Mouse (Mus musculus): ENCODE measurements around the gene Tmco1. TPM values are rescaled to one million over a fixed set of nuclear protein-coding genes. Genes with fewer than 3 reads are reported as not detected.
A peak's percentile ranks its signal among the peaks of the same experiment; 100 is the strongest.

The Tmco1 gene
- polyA plus RNA-seq, 1 experiment from 2014 or later, result 63.5 TPM

DNA sequence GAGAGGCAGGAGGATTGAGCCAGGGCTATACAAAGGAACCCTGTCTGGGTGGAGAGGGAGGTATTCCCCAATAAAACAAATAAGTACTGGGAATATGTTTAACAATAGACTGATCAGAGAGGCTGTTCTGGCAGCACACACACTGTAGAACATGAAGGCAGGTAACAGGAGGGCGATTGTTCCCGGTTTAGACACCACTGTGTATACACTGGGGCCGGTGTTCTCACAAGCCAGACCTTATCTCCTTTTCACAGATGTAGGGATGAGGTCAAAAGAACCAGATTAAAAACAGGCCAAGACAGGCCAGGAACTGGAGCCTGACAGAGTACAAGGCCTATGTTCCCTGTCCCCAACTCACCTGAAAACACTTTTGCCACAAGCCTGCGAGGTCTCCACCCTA, 36.9 kb upstream of the Tmco1 start:
- Histone ChIP-seq H3K27me3 (no peaks in the 10 kb centered on the region), H3K4me3 (replicated peaks) (no peak overlapping the region), H3K4me1 (replicated peaks) (peaks cover 53% of the 10 kb centered on the region), H3K9me3 (no peaks in the 10 kb centered on the region), H3K9ac (replicated peaks) (no peak overlapping the region), H3K4me2 (peak overlapping the region; percentile 40; the same call in 1 of the 2 replicates), H3K36me3 (0 out of 2 replicates have a peak, but pooled peaks cover 5% of the 10 kb centered on the region), H3K27ac (no peak overlapping the region)
- WGBS, result 47% methylated on average over 4 of the region's 4 CpGs
- ATAC-seq (ENCODE audit: insufficient number of reproducible peaks, insufficient read depth, low FRiP score, low TSS enrichment, low read depth), result peak; percentile 13; the same call in 1 of the 2 replicates

DNA sequence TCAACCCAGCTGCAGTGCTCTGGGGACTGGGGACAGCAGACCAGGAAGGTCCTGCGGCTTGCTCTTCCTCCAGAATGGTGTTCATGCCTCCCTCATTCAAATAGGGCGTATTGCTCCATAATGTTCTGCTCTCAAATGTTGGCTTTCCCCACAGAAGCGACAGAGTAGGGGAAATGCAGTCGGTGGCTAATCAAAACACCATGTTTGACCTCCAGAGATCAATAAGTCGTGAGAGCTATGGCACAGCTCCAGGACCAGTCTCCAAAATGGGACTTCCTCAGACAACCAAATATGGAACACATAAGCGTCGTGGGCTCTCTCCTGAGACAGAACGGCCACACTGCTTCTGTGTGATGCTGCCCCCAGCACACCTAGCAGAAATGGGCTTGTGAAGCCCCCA, 36.3 kb upstream of the Tmco1 start:
- H3K27me3 ChIP-seq, result no peaks in the 10 kb centered on the region
- H3K4me2 ChIP-seq, result no peak overlapping the region
- no peak for ATAC-seq (ENCODE audit: insufficient number of reproducible peaks, insufficient read depth, low FRiP score, low TSS enrichment, low read depth)
- no peak overlapping the region for H3K4me3 ChIP-seq (replicated peaks)
- 0 out of 2 replicates have a peak, but pooled peaks cover 5% of the 10 kb centered on the region for H3K36me3 ChIP-seq
- H3K4me1 ChIP-seq (replicated peaks), result peaks cover 53% of the 10 kb centered on the region
- no peak overlapping the region for H3K9ac ChIP-seq (replicated peaks)
- WGBS, result 29% methylated on average over 8 of the region's 8 CpGs
- H3K9me3 ChIP-seq, result no peaks in the 10 kb centered on the region
- no peak overlapping the region for H3K27ac ChIP-seq

DNA sequence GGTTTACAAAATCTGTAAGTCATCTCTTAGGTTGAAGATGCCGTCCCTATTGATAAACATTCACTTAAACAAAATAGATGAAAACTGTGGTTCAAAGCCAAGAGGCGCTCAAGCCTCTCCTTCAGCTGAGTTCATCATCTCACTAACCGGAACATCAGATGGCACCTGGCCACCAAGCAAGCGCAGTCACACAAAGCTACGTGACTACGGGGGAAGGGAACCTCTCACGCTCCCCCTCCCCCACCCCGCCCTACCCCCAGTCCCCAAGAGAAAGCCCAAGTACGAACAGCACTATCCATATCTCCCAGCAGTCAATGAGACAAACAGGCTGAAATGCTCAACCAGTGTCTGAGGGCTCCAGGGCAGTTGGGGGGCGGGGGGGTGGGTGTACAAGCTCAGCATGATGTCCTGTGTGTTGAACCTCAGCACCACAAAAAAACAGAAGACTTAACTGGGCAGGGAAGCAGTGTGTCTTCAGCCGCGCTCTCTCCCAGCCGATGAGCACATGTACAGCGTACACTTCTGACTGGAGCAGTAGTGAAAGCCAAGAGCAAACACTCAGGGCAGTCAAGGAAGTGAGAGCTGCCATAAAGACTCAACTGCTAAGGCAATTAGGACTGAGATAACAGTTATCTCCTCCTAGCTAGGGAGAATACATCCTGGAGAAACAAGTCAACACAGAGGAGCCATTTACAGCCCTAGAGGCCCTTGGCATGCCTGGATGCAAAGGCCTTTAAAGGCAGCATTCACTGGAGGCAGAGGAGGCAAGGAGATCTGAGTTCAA, 34.6 kb upstream of the Tmco1 start:
- H3K27ac ChIP-seq, result no peak overlapping the region
- no peaks in the 10 kb centered on the region for H3K9me3 ChIP-seq
- no peaks in the 10 kb centered on the region for H3K36me3 ChIP-seq
- H3K4me2 ChIP-seq, result no peak overlapping the region
- no peak overlapping the region for H3K9ac ChIP-seq (replicated peaks)
- WGBS, result 71% methylated on average over 14 of the region's 14 CpGs
- peaks cover 55% of the 10 kb centered on the region for H3K4me1 ChIP-seq (replicated peaks)
- H3K4me3 ChIP-seq (replicated peaks), result no peak overlapping the region
- ATAC-seq (ENCODE audit: insufficient number of reproducible peaks, insufficient read depth, low FRiP score, low TSS enrichment, low read depth), result no peak
- no peaks in the 10 kb centered on the region for H3K27me3 ChIP-seq

DNA sequence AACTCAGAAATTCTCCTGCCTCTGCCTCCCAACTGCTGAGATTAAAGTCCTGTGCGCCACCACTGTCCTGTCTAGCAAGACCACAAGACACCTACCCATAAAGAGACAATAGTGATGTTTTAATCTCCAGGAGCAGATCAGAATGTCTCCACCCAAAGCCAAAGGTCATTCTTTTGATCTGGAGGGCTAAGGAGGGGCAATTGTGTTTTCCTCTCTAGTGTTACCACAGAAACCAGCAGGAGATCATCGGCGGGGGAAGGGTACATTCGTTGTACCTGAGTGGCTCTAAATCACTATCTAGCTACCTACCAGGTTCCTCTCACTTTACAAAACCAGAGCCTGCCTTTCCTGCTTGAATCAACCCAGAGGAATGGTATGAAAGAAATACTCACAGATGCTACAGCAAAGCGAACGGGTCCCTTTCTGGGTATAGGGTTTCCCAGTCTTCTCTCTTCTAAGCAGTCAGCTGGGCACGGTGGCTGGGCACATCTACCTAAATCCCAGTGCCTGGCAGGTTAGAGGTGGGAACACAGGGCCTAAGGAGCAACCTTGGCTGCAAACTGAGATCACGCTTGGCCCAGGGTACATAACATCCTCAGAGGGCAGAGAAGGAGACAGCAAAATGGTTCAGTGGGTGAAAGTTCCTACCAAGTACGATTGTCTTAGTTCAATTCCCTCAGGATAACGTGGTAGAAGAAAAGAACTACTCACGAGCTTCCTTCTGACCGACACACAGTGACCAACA, 33.4 kb upstream of the Tmco1 start:
- H3K4me1 ChIP-seq (replicated peaks), result peaks cover 47% of the 10 kb centered on the region
- 79% methylated on average over 12 of the region's 12 CpGs for WGBS
- no peaks in the 10 kb centered on the region for H3K9me3 ChIP-seq
- H3K36me3 ChIP-seq, result peaks cover 6% of the 10 kb centered on the region; the same call in 1 of the 2 replicates
- H3K4me2 ChIP-seq, result no peak overlapping the region
- H3K9ac ChIP-seq (replicated peaks), result no peak overlapping the region
- no peaks in the 10 kb centered on the region for H3K27me3 ChIP-seq
- H3K27ac ChIP-seq, result no peak overlapping the region
- ATAC-seq (ENCODE audit: insufficient number of reproducible peaks, insufficient read depth, low FRiP score, low TSS enrichment, low read depth), result no peak
- H3K4me3 ChIP-seq (replicated peaks), result no peak overlapping the region

DNA sequence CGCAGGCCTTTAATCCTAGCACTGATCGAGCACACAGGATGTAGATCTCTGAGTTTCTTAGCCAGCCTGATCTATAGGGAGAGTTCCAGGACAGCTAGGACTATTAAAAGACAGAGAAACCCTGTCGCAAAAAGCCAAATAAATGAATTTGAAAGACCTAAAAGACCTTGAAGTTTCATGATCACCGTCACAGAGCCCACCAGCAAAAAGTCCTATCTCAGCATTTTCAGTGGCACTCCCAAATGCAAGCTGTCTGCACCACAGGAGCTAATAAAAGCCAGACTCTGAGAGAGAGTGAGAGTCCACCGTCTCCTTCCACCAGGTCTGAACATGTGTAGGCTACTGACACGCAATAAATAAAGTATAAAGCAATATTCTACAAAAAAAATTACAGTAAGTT, 29.8 kb upstream of the Tmco1 start:
- Histone ChIP-seq H3K36me3 (peaks cover 14% of the 10 kb centered on the region; the same call in 1 of the 2 replicates), H3K27ac (no peak overlapping the region), H3K27me3 (no peaks in the 10 kb centered on the region), H3K9ac (replicated peaks) (no peak overlapping the region), H3K4me3 (replicated peaks) (no peak overlapping the region), H3K9me3 (no peaks in the 10 kb centered on the region), H3K4me1 (replicated peaks) (peaks cover 31% of the 10 kb centered on the region), H3K4me2 (no peak overlapping the region)
- no peak for ATAC-seq (ENCODE audit: insufficient number of reproducible peaks, insufficient read depth, low FRiP score, low TSS enrichment, low read depth)
- 54% methylated on average over 6 of the region's 6 CpGs for WGBS

DNA sequence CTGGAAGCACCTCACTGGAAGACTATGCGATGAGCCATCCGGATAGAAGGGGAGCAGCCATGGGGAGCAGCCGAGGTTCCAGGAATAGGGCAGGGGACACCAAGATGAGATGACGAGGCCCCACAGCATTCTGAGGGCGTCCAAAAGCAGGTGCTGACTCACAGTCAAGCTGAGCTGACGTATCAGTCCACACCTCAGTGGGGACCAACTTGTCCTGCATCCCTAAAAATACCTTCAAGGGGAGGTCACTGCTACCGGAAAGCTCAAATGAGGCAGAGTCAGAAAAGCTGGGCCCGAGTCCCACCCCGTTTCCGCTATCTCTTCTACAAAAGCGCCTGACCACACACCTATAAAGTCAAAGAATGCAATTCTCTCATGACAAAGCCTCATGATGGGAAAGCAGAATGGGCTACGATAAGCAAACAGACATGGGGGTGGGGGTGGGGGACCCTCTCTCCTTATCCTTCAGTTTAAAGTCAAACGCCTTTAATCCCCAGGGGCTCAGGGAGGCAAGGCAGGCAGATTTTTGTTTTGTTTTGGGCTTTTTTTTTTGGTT, 28.9 kb upstream of the Tmco1 start:
- Histone ChIP-seq H3K4me2 (no peak overlapping the region), H3K4me3 (replicated peaks) (no peak overlapping the region), H3K36me3 (peaks cover 14% of the 10 kb centered on the region; the same call in 1 of the 2 replicates), H3K9ac (replicated peaks) (no peak overlapping the region), H3K27ac (no peak overlapping the region), H3K9me3 (no peaks in the 10 kb centered on the region), H3K27me3 (no peaks in the 10 kb centered on the region), H3K4me1 (replicated peaks) (peaks cover 23% of the 10 kb centered on the region)
- 81% methylated on average over 13 of the region's 13 CpGs for WGBS
- no peak for ATAC-seq (ENCODE audit: insufficient number of reproducible peaks, insufficient read depth, low FRiP score, low TSS enrichment, low read depth)

DNA sequence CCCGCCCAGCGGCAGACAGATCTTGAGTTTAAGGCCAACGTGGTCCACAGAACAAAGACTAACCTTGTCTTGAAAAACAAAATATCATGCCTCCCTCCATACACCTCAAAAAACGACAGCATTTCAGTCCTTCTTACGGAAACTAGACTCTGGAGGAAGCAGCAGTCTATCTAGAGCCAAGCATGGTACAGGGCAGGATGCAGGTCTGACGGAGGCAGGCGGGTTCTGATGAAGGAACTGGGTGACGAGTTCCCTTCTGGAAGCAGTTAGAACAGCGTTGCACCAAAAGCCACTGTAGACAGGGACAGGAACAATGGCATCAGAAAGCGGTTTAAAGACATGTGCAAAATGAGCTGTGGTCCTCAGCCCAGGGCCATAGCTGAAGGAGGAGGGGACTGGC, 28.1 kb upstream of the Tmco1 start:
- no peak overlapping the region for H3K9ac ChIP-seq (replicated peaks)
- peaks cover 22% of the 10 kb centered on the region for H3K4me1 ChIP-seq (replicated peaks)
- 90% methylated on average over 10 of the region's 10 CpGs for WGBS
- H3K9me3 ChIP-seq, result no peaks in the 10 kb centered on the region
- peaks cover 14% of the 10 kb centered on the region; the same call in 1 of the 2 replicates for H3K36me3 ChIP-seq
- no peak overlapping the region for H3K4me3 ChIP-seq (replicated peaks)
- H3K27me3 ChIP-seq, result no peaks in the 10 kb centered on the region
- no peak overlapping the region for H3K4me2 ChIP-seq
- H3K27ac ChIP-seq, result no peak overlapping the region
- no peak for ATAC-seq (ENCODE audit: insufficient number of reproducible peaks, insufficient read depth, low FRiP score, low TSS enrichment, low read depth)

DNA sequence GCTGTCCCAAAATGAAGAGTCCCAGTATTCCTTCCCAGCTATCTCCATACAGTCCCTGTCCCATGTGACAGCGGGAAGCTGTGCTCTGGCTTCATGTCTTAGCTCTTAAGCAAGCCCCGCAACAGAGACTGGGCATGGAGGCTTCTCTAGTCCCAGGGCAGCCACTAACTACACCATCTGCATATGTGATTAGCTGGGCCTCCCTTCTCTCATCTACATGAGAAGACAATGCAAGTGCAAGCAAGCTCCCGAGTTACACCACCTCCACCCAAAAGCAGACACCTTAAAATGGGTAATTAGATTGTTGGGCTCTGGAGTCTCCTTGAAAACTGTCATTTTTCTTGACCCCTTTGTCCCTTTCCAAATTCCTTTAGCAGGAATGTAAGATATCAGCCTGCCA, 26.1 kb upstream of the Tmco1 start:
- Histone ChIP-seq H3K4me1 (replicated peaks) (peaks cover 27% of the 10 kb centered on the region), H3K9ac (replicated peaks) (no peak overlapping the region), H3K27me3 (no peaks in the 10 kb centered on the region), H3K4me3 (replicated peaks) (no peak overlapping the region), H3K36me3 (peaks cover 14% of the 10 kb centered on the region; the same call in 1 of the 2 replicates), H3K9me3 (no peaks in the 10 kb centered on the region), H3K4me2 (no peak overlapping the region), H3K27ac (no peak overlapping the region)
- ATAC-seq (ENCODE audit: insufficient number of reproducible peaks, insufficient read depth, low FRiP score, low TSS enrichment, low read depth), result no peak
- WGBS, result 75% methylated on average over 3 of the region's 3 CpGs

DNA sequence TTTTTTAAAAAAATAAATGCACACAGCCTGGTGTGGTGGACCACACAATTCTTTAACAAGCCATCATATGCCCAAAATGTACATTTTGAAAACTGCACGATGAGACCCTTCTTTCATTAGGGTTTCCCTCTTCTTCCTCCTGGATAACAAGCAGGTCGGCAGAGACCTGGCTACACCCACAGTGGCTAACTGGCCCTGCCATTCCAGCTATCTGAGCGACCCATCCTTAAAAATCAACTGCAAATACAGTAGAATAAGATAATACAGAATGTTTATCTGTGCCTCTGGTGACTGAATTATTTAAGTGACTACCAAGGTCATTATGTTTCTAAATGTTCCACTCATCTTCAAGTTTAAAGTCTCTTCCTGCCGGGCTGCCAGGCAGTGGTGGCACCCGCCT, 25.4 kb upstream of the Tmco1 start:
- H3K27ac ChIP-seq, result 0 out of 2 replicates have a peak overlapping the region, but pooled peaks have one; percentile 97

DNA sequence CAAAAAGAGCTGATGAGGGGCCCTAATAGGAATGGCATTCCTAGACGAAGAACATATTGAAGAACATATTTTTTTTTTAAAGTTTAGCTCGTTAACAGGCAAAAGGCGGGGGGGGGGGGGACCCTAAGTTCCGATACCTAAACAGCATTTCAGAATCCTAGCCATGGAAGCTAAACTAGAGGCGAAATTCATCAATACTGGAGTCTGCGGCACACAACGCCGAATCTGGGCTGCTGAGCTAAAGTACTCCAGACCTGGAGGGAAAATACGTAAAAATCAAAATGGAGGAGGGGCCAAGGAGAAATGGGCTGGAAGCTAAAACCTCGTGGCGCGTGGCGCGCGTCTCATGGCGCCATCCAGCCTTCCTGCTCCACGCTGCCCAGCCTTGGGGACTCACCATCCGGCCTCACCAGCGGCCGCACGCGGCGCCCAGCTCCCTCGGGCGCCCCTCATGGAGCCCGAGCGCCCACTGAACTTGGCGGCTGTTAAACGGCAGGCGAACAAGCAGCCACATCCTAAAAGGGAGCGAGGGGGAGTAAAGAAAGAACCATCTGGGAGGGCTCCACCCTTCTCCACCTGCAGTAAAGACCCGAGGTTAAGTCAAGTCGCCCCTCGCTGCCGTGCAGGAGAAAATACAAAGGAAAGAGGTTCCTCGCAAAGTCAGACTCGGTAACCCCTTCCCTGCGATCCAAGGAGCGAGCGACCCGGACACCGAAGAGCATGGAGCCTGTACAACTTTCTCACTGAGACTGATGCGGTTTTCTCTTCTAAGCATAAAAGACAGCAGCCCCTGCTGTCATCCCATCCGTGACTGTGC, 24.5 kb upstream of the Tmco1 start:
- Histone ChIP-seq H3K9me3 (no peaks in the 10 kb centered on the region), H3K4me3 (replicated peaks) (peak overlapping the region; percentile 91), H3K27ac (peak overlapping the region; percentile 97), H3K9ac (replicated peaks) (peak overlapping the region; percentile 91), H3K36me3 (peaks cover 14% of the 10 kb centered on the region; the same call in 1 of the 2 replicates), H3K27me3 (peaks cover 2% of the 10 kb centered on the region; the same call in 1 of the 2 replicates), H3K4me1 (replicated peaks) (peaks cover 22% of the 10 kb centered on the region), H3K4me2 (peak overlapping the region; percentile 62)
- ATAC-seq (ENCODE audit: insufficient number of reproducible peaks, insufficient read depth, low FRiP score, low TSS enrichment, low read depth), result peak; percentile 14; the same call in 1 of the 2 replicates
- 1% methylated on average over 44 of the region's 44 CpGs for WGBS

More for the DNA sequence above, 25.4 kb upstream of the Tmco1 start:
- Histone ChIP-seq H3K4me1 (replicated peaks) (peaks cover 27% of the 10 kb centered on the region), H3K27me3 (no peaks in the 10 kb centered on the region), H3K4me3 (replicated peaks) (peak overlapping the region; percentile 91), H3K9me3 (no peaks in the 10 kb centered on the region), H3K36me3 (peaks cover 14% of the 10 kb centered on the region; the same call in 1 of the 2 replicates), H3K4me2 (peak overlapping the region; percentile 62), H3K9ac (replicated peaks) (peak overlapping the region; percentile 91; the same call in 1 of the 2 replicates)
- no peak for ATAC-seq (ENCODE audit: insufficient number of reproducible peaks, insufficient read depth, low FRiP score, low TSS enrichment, low read depth)
- WGBS, result 53% methylated on average over 5 of the region's 5 CpGs
